Mouse (Mus musculus): ENCODE measurements around the gene Mab21l1.

The Mab21l1 gene

GRCm38 (mm10) chr3:55814993-55815625 lies 32.8 kb downstream of the Mab21l1 start:
- in situ Hi-C loops (cut with MboI, MseI) = no loop called here

- in situ Hi-C loops (cut with MboI, MseI) = no loop called here
Measured at GRCm38 (mm10) chr3:55816096-55816495, 33.8 kb downstream of the Mab21l1 start.

GRCm38 (mm10) chr3:55816638-55817375 lies 34.5 kb downstream of the Mab21l1 start:
- in situ Hi-C loops (cut with MboI, MseI) = no loop called here

- in situ Hi-C loops (cut with MboI, MseI) = no loop called here
Measured at GRCm38 (mm10) chr3:55818082-55818481, 35.8 kb downstream of the Mab21l1 start.

- in situ Hi-C loops (cut with MboI, MseI) = no loop called here
Measured at GRCm38 (mm10) chr3:55819598-55819997, 37.3 kb downstream of the Mab21l1 start.

- in situ Hi-C loops (cut with MboI, MseI) = no loop called here
Measured at GRCm38 (mm10) chr3:55824864-55825263, 42.6 kb downstream of the Mab21l1 start.

- in situ Hi-C loops (cut with MboI, MseI) = no loop called here
Measured at GRCm38 (mm10) chr3:55828481-55829256, 46.4 kb downstream of the Mab21l1 start.

GRCm38 (mm10) chr3:55830226-55830625 lies 47.9 kb downstream of the Mab21l1 start:
- in situ Hi-C loops (cut with MboI, MseI) = no loop called here
